In genomic region chr14:121450504-121451423, GRCm38 (mm10) we compare ENCODE assay signal across 8 mouse cellular contexts. TPM values are rescaled to one million over a fixed set of nuclear protein-coding genes. Genes with fewer than 3 reads are reported as not detected.
DNase-seq lines count a peak whose midpoint lies in the region; ATAC-seq lines count a peak whose summit lies in the region.

No protein-coding gene starts in this region.

- H3K27ac ChIP-seq in embryonic facial prominence, embryonic 11.5 days (replicated peaks; ENCODE audit: low read depth, low read length) = no peak overlapping the region
- no peak overlapping the region; the same call in 1 of the 2 replicates for H3K27ac ChIP-seq in intestine, embryonic 16.5 days (ENCODE audit: low read length)
- no peak overlapping the region for H3K27ac ChIP-seq in midbrain, embryonic 10.5 days (replicated peaks)

- H3K4me1 ChIP-seq in embryonic facial prominence, embryonic 11.5 days (ENCODE audit: control insufficient read depth, insufficient read depth, low read length) = peaks cover 2% of the 10 kb centered on the region; the same call in 1 of the 2 replicates
- peaks cover 6% of the 10 kb centered on the region; the same call in 1 of the 2 replicates for H3K4me1 ChIP-seq in intestine, embryonic 16.5 days (ENCODE audit: control insufficient read depth, insufficient read depth, low read length)
- peaks cover 15% of the 10 kb centered on the region for H3K4me1 ChIP-seq in midbrain, embryonic 10.5 days

- ATAC-seq in embryonic facial prominence, embryonic 11.5 days (replicated peaks; ENCODE audit: insufficient number of reproducible peaks, low FRiP score, low TSS enrichment, low read depth) = 0 out of 2 replicates have a peak, but pooled peaks have one; percentile 22
- ATAC-seq in granulocyte monocyte progenitor cell, adult 5-6 weeks (replicated peaks; ENCODE audit: poor library complexity, severe bottlenecking) = peak; percentile 90
- ATAC-seq in intestine, embryonic 16.5 days = peak; percentile 49

- H3K27me3 ChIP-seq in embryonic facial prominence, embryonic 11.5 days (ENCODE audit: control insufficient read depth, insufficient read depth, low read length) = no peaks in the 10 kb centered on the region
- H3K27me3 ChIP-seq in intestine, embryonic 16.5 days (replicated peaks; ENCODE audit: control insufficient read depth, insufficient read depth, low read length) = no peaks in the 10 kb centered on the region
- H3K27me3 ChIP-seq in midbrain, embryonic 10.5 days (ENCODE audit: low read depth, poor library complexity, severe bottlenecking) = no peaks in the 10 kb centered on the region

- WGBS in embryonic facial prominence, embryonic 11.5 days = 18% methylated on average over 18 of the region's 18 CpGs
- 21% methylated on average over 18 of the region's 18 CpGs for WGBS in intestine, embryonic 16.5 days
- 27% methylated on average over 18 of the region's 18 CpGs for WGBS in midbrain, embryonic 10.5 days

- peak overlapping the region; percentile 43 for H3K4me2 ChIP-seq in embryonic facial prominence, embryonic 11.5 days (ENCODE audit: low read depth, low read length)
- H3K4me2 ChIP-seq in intestine, embryonic 16.5 days (ENCODE audit: low read depth, low read length) = peak overlapping the region; percentile 72

- H3K36me3 ChIP-seq in embryonic facial prominence, embryonic 11.5 days (replicated peaks; ENCODE audit: control insufficient read depth, insufficient read depth, low read depth, low read length) = no peaks in the 10 kb centered on the region
- H3K36me3 ChIP-seq in intestine, embryonic 16.5 days (ENCODE audit: control insufficient read depth, insufficient read depth, low read length) = no peaks in the 10 kb centered on the region
- no peaks in the 10 kb centered on the region for H3K36me3 ChIP-seq in midbrain, embryonic 10.5 days

- no peak overlapping the region; the same call in 1 of the 2 replicates for H3K9ac ChIP-seq in embryonic facial prominence, embryonic 11.5 days (replicated peaks; ENCODE audit: low read length)
- H3K9ac ChIP-seq in intestine, embryonic 16.5 days (ENCODE audit: low read depth, low read length) = peak overlapping the region; percentile 53

- peak; percentile 39 for DNase-seq in 3134 (ENCODE audit: extremely low read depth, insufficient read length, low spot score)
- peak; percentile 58 for DNase-seq in adrenal gland, adult 8-10 months
- peak; percentile 80 for DNase-seq in embryonic facial prominence, embryonic 11.5 days (ENCODE audit: low spot score)
- peak; percentile 12 to 43 for DNase-seq in left cerebral cortex, postnatal 36 days (ENCODE audit: low spot score in 2 of 2)
- peak; percentile 54 for DNase-seq in midbrain, embryonic 10.5 days (ENCODE audit: low spot score)
- DNase-seq in skeletal muscle tissue, adult 2 months (ENCODE audit: low read depth, low spot score) = peak; percentile 53

- H3K4me3 ChIP-seq in embryonic facial prominence, embryonic 11.5 days (ENCODE audit: low read depth, low read length) = no peak overlapping the region
- peak overlapping the region; percentile 35 for H3K4me3 ChIP-seq in intestine, embryonic 16.5 days (ENCODE audit: low read length)
- peak overlapping the region; percentile 42 for H3K4me3 ChIP-seq in midbrain, embryonic 10.5 days

- no peaks in the 10 kb centered on the region for H3K9me3 ChIP-seq in embryonic facial prominence, embryonic 11.5 days (replicated peaks; ENCODE audit: control insufficient read depth, low read length)
- H3K9me3 ChIP-seq in intestine, embryonic 16.5 days (ENCODE audit: control insufficient read depth, low read length) = no peaks in the 10 kb centered on the region; the same call in 1 of the 2 replicates
- peaks cover 7% of the 10 kb centered on the region; the same call in 1 of the 2 replicates for H3K9me3 ChIP-seq in midbrain, embryonic 10.5 days (replicated peaks)

- intact Hi-C loops in left cerebral cortex, postnatal 36 days (cut with DNase I) = loop anchor here (5.0 kb wide), 2 partner anchors 73 to 618 kb away; no protein-coding TSS in a partner anchor

RNA-seq across cellular contexts. Expression of gene Slc15a1, which starts 54.3 kb away (rescaled TPM):
- total RNA-seq in adrenal gland, adult 8-10 months (2022) = under 1 TPM in 2 of 4 experiments, not detected in 2; 0.14 to 0.20 TPM
- not detected in 2 replicates for polyA plus RNA-seq in embryonic facial prominence, embryonic 11.5 days (2014; fragmentation: Nextera tagmentation; extraction: Ambion mirVana)
- 0.52 TPM in 1 of 2 replicates, not detected in the other for total RNA-seq in granulocyte monocyte progenitor cell, adult 5-6 weeks (2014; fragmentation: Nextera tagmentation)
- not detected in 2 replicates for total RNA-seq in granulocyte monocyte progenitor cell, adult 5-6 weeks (2017)
- 12.6 and 18.7 TPM in 2 replicates for polyA plus RNA-seq in intestine, embryonic 16.5 days (2015; fragmentation: Nextera tagmentation; extraction: Ambion mirVana)
- not detected for total RNA-seq in left cerebral cortex, postnatal 36 days (2021)
- polyA plus RNA-seq in midbrain, embryonic 10.5 days (2016; fragmentation: Nextera tagmentation; extraction: Ambion mirVana) = 0.04 TPM in 1 of 2 replicates, not detected in the other

Comparison
In these comparisons a context has a peak if more than half of its experiments do, and no peak if none do; other contexts are left out.
1. DNase-seq: peak in every context shown above with its lines; median percentile 80 in embryonic facial prominence, embryonic 11.5 days; 58 in adrenal gland, adult 8-10 months; 54 in midbrain, embryonic 10.5 days; 53 in skeletal muscle tissue, adult 2 months; 39 in 3134; 28 in left cerebral cortex, postnatal 36 days.
2. ATAC-seq: peak in every context shown above with its lines; median percentile 90 in granulocyte monocyte progenitor cell, adult 5-6 weeks; 49 in intestine, embryonic 16.5 days; 22 in embryonic facial prominence, embryonic 11.5 days.